Mouse (Mus musculus) left cerebral cortex, postnatal 10 days (tissue): ENCODE data around the gene Vmn1r126. TPM values are rescaled to one million over a fixed set of nuclear protein-coding genes. Genes with fewer than 3 reads are reported as not detected.
"Not testable (repeated sequence)": the region's sequence is repeated elsewhere in the genome, so short reads cannot be mapped to it uniquely, and the experiment has no call there.

Source experiments
- DNase-seq, 2 experiments: peaks; one replicate each; pipeline ENCODE4 v3.0.0; 2021 to 2022; ENCODE audit warnings: low spot score in 2 of 2, mixed read lengths in 1 of 2; ENCODE audit errors: extremely low spot score in 1 of 2
- intact Hi-C: fragments of 180-260 bp; cut with DNase I; formaldehyde crosslinking; loops from one replicate; pipeline ENCODE4 v1.15.1; 2025
- total RNA-seq, 2 experiments: library from RNA; stranded (reverse); gene quantifications; 2 replicates each; pipeline ENCODE4 v1.2.3; 2021

The Vmn1r126 gene
- total RNA-seq, result not detected

GRCm38 (mm10) chr7:21301367-21301766, at the start of gene Vmn1r126:
Vmn1r126 (minus strand) TSS chr7:21301467.
- DNase-seq, intact Hi-C loops: not testable (repeated sequence)

GRCm38 (mm10) chr7:21349073-21349472, 47.8 kb upstream of the Vmn1r126 start, which contains the start of gene Vmn1r128:
Vmn1r128 (plus strand) TSS chr7:21349373.
- DNase-seq, intact Hi-C loops: not testable (repeated sequence)

- DNase-seq, intact Hi-C loops: not testable (repeated sequence)
Measured at GRCm38 (mm10) chr7:21319761-21320160, 18.5 kb upstream of the Vmn1r126 start, which contains the start of gene Vmn1r127. Vmn1r127 (minus strand) TSS chr7:21319861.

- intact Hi-C loops, DNase-seq: not testable (repeated sequence)
Measured at GRCm38 (mm10) chr7:21271879-21272278, 29.4 kb downstream of the Vmn1r126 start, which contains the start of gene Vmn1r125. Vmn1r125 (plus strand) TSS chr7:21272179.

GRCm38 (mm10) chr7:21260517-21260916, 40.8 kb downstream of the Vmn1r126 start, which contains the start of gene Vmn1r124:
Vmn1r124 (minus strand) TSS chr7:21260617.
- DNase-seq, intact Hi-C loops: not testable (repeated sequence)

Other genes with a start within 250 kb of the Vmn1r126 start
- gene Vmn1r120, start 247.7 kb downstream of the Vmn1r126 start, total RNA-seq, result not detected
- gene Vmn1r121, start 203.0 kb downstream of the Vmn1r126 start, total RNA-seq, result not detected
- gene Vmn1r122, start 167.3 kb downstream of the Vmn1r126 start, total RNA-seq, result not detected
- gene Vmn1r123, start 139.3 kb downstream of the Vmn1r126 start, total RNA-seq, result not detected
- not detected for gene Gm5157, start 111.0 kb downstream of the Vmn1r126 start, total RNA-seq
- gene Vmn1r124, start 40.9 kb downstream of the Vmn1r126 start, total RNA-seq, result not detected
- not detected for gene Vmn1r125, start 29.3 kb downstream of the Vmn1r126 start, total RNA-seq
- gene Vmn1r127, start 18.4 kb upstream of the Vmn1r126 start, total RNA-seq, result not detected
- not detected for gene Vmn1r128, start 47.9 kb upstream of the Vmn1r126 start, total RNA-seq
- not detected for gene Vmn1r129, start 59.8 kb upstream of the Vmn1r126 start, total RNA-seq
- not detected for gene Gm6882, start 131.3 kb upstream of the Vmn1r126 start, total RNA-seq
- gene Vmn1r130, start 210.3 kb upstream of the Vmn1r126 start, total RNA-seq, result not detected
- not detected for gene Vmn1r131, start 244.6 kb upstream of the Vmn1r126 start, total RNA-seq